Mouse (Mus musculus): Measurements from ENCODE around the gene Tbx4.

- TF ChIP-seq CTCF (IDR thresholded peaks at IDR 0.05; ENCODE audit: control insufficient read depth, insufficient read depth, insufficient read length) (no peak), USF1 (IDR thresholded peaks at IDR 0.05; ENCODE audit: low read depth) (no peak), FOSL1 (IDR thresholded peaks at IDR 0.05; ENCODE audit: insufficient read depth, low read length, poor library complexity, severe bottlenecking) (no peak), MYOD1 (IDR thresholded peaks at IDR 0.05; ENCODE audit: control insufficient read depth, insufficient read length, low read depth) (no peak), MAX (IDR thresholded peaks at IDR 0.05) (no peak), MYOG (IDR thresholded peaks at IDR 0.05; ENCODE audit: control insufficient read depth, extremely low read depth, insufficient read length) (no peak)
These were observed 48.4 kb upstream of the Tbx4 start for GRCm38 (mm10) chr11:85837648-85838423.

All from C2C12 (cell line).